Mouse (Mus musculus): Measurements from ENCODE around the gene Ctrc.

- peak; percentile 71; the same call in 1 of the 2 replicates for TF ChIP-seq EP300 (IDR thresholded peaks at IDR 0.05; ENCODE audit: low read depth)
- TF ChIP-seq CTCF (IDR thresholded peaks at IDR 0.05; ENCODE audit: low read depth), result no peak; the same call in 1 of the 2 replicates
These were observed 55.6 kb downstream of the Ctrc start, which contains the start of gene Dnajc16 for GRCm38 (mm10) chr4:141790524-141790990.
